Mouse (Mus musculus) ES-E14 (cell line): ENCODE data around the gene E130309D02Rik.

Experiments
- CHD2 ChIP-seq: IDR thresholded peaks from 2 replicates; pipeline ENCODE4 v1.6.1; 2014; ENCODE audit warnings: mild to moderate bottlenecking, low read depth, low read length, inconsistent platforms
- MAFK ChIP-seq: IDR thresholded peaks from 2 replicates; pipeline ENCODE4 v1.6.1; 2014; ENCODE audit warnings: mild to moderate bottlenecking, low read depth, low read length, inconsistent platforms; ENCODE audit not compliant: insufficient read depth
- ZNF384 ChIP-seq: IDR thresholded peaks from 2 replicates; pipeline ENCODE4 v1.6.1; 2012; ENCODE audit warnings: low read depth, low read length, inconsistent platforms

DNA sequence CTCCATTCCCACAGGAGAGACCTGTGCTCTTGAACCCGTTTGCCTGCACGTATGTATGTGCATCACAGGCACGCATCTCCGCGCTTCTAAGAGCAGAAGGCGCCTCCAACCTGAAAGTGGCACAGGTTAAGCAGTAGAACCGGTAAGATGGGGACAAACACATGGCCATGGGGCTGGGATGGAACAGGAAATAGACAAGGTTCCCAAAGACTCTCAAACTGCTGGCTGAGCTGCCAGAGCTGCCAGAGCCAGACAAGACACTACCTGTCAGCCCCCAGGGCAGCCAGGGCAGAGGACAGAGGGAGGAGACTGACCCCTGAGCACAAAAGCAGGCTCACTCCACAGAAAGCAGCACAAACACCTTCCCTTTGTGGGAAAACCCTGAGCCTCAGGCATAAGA lies 5.2 kb downstream of the E130309D02Rik start:
- TF ChIP-seq MAFK = no peak
- TF ChIP-seq ZNF384 = no peak
- TF ChIP-seq CHD2 = no peak
